Mouse (Mus musculus) myocyte (in vitro differentiated cells): ENCODE measurements around the gene Hrh1. TPM values are rescaled to one million over a fixed set of nuclear protein-coding genes. Genes with fewer than 3 reads are reported as not detected.
A peak's percentile ranks its signal among the peaks of the same experiment; 100 is the strongest.

ENCODE experiments used
- H3K27me3 ChIP-seq: one replicate; pipeline ENCODE4 v1.6.1; 2011; ENCODE audit not compliant: control insufficient read depth, insufficient read depth, insufficient read length
- H3K36me3 ChIP-seq: one replicate; pipeline ENCODE4 v1.6.1; 2011; ENCODE audit not compliant: control insufficient read depth, insufficient read depth
- H3K4me2 ChIP-seq: one replicate; pipeline ENCODE4 v1.6.1; 2011; ENCODE audit warnings: low read depth, control low read depth
- H3K4me3 ChIP-seq: one replicate; pipeline ENCODE4 v1.5.1; 2011; ENCODE audit warnings: mild to moderate bottlenecking, control low read depth, moderate library complexity
- H3K79me2 ChIP-seq: one replicate; pipeline ENCODE4 v1.6.1; 2011; ENCODE audit not compliant: control insufficient read depth, insufficient read depth
- H3ac ChIP-seq: one replicate; pipeline ENCODE4 v1.6.1; 2011; ENCODE audit not compliant: control insufficient read depth, insufficient read length
- CEBPB ChIP-seq: IDR thresholded peaks from 2 replicates; pipeline ENCODE4 v1.6.1; 2011; ENCODE audit warnings: mild to moderate bottlenecking, moderate library complexity; ENCODE audit not compliant: poor library complexity, insufficient read depth, severe bottlenecking
- E2F4 ChIP-seq: IDR thresholded peaks from one replicate; pipeline ENCODE4 v1.6.1; 2011; ENCODE audit warnings: mild to moderate bottlenecking, control low read depth, moderate library complexity; ENCODE audit not compliant: insufficient read depth
- MAX ChIP-seq: IDR thresholded peaks from one replicate; pipeline ENCODE4 v1.6.1; 2011; ENCODE audit warnings: low read depth, mild to moderate bottlenecking, control low read depth
- MYOD1 ChIP-seq, 3 experiments: IDR thresholded peaks; one replicate each; pipeline ENCODE4 v1.6.1; 2011; ENCODE audit warnings: control low read depth in 2 of 3, low read depth in 2 of 3, mild to moderate bottlenecking in 2 of 3, moderate library complexity in 1 of 3; ENCODE audit not compliant: insufficient read length in 2 of 3, control insufficient read depth in 1 of 3
- MYOG ChIP-seq, 3 experiments: IDR thresholded peaks; one replicate each; pipeline ENCODE4 v1.6.1; 2011; ENCODE audit warnings: control low read depth in 2 of 3, low read depth in 2 of 3, mild to moderate bottlenecking in 2 of 3; ENCODE audit not compliant: insufficient read length in 2 of 3, control insufficient read depth in 1 of 3, insufficient read depth in 1 of 3
- POLR2A ChIP-seq: IDR thresholded peaks from one replicate; pipeline ENCODE4 v1.6.1; 2011; ENCODE audit warnings: low read depth, mild to moderate bottlenecking, control low read depth, moderate library complexity; ENCODE audit not compliant: insufficient read length
- POLR2AphosphoS2 ChIP-seq: IDR thresholded peaks from one replicate; pipeline ENCODE4 v1.6.1; 2011; ENCODE audit warnings: low read depth, control low read depth; ENCODE audit not compliant: insufficient read length
- REST ChIP-seq: IDR thresholded peaks from one replicate; pipeline ENCODE4 v1.6.1; 2011; ENCODE audit warnings: mild to moderate bottlenecking, control low read depth, moderate library complexity; ENCODE audit not compliant: insufficient read depth, insufficient read length
- SRF ChIP-seq: IDR thresholded peaks from one replicate; pipeline ENCODE4 v1.6.1; 2011; ENCODE audit warnings: low read depth; ENCODE audit not compliant: control insufficient read depth, insufficient read length
- TCF12 ChIP-seq: IDR thresholded peaks from one replicate; pipeline ENCODE4 v1.6.1; 2011; ENCODE audit warnings: mild to moderate bottlenecking, control low read depth; ENCODE audit not compliant: poor library complexity, insufficient read depth, severe bottlenecking
- TCF3 ChIP-seq: IDR thresholded peaks from one replicate; pipeline ENCODE4 v1.6.1; 2011; ENCODE audit warnings: low read depth, control low read depth; ENCODE audit not compliant: insufficient read length
- USF1 ChIP-seq: IDR thresholded peaks from one replicate; pipeline ENCODE4 v1.6.1; 2011; ENCODE audit warnings: low read depth, mild to moderate bottlenecking, control low read depth, moderate library complexity
- polyA plus RNA-seq: library from polyadenylated mRNA; unstranded; fragments of >200 nt; fragmentation: generic; extraction: Trizol; gene quantifications from one replicate; pipeline ENCODE4 v1.2.1, GENCODE M21; 2012; ENCODE audit warnings: missing spikeins

Hrh1 gene
- polyA plus RNA-seq, 1 experiment: 0.50 TPM

GRCm38 (mm10) chr6:114434524-114434923, 36.8 kb downstream of the Hrh1 start:
- Histone ChIP-seq H3K27me3 (no peaks in the 10 kb centered on the region), H3K4me2 (no peak overlapping the region), H3ac (no peak overlapping the region), H3K79me2 (no peaks in the 10 kb centered on the region), H3K36me3 (no peaks in the 10 kb centered on the region), H3K4me3 (no peak overlapping the region)
- TF ChIP-seq E2F4: no peak
- no peak for TF ChIP-seq TCF12
- TF ChIP-seq CEBPB: no peak
- TF ChIP-seq MAX: no peak

- no peak for TF ChIP-seq MYOG (IDR thresholded peaks at IDR 0.05; ENCODE audit: control insufficient read depth in 1 of 3, insufficient read depth in 1 of 3, insufficient read length in 2 of 3, low read depth in 2 of 3)
- TF ChIP-seq MYOD1 (IDR thresholded peaks at IDR 0.05; ENCODE audit: control insufficient read depth in 1 of 3, insufficient read length in 2 of 3, low read depth in 2 of 3): no peak
- no peak for TF ChIP-seq USF1
- TF ChIP-seq MAX: no peak
- no peak for TF ChIP-seq REST
- Histone ChIP-seq H3K36me3 (no peaks in the 10 kb centered on the region), H3K79me2 (no peaks in the 10 kb centered on the region), H3ac (no peak overlapping the region), H3K4me2 (no peak overlapping the region), H3K27me3 (no peaks in the 10 kb centered on the region), H3K4me3 (no peak overlapping the region)
Measured at GRCm38 (mm10) chr6:114440302-114440701, 42.6 kb downstream of the Hrh1 start.

- H3K36me3 ChIP-seq: no peaks in the 10 kb centered on the region
- TF ChIP-seq MYOD1 (IDR thresholded peaks at IDR 0.05; ENCODE audit: control insufficient read depth in 1 of 3, insufficient read length in 2 of 3, low read depth in 2 of 3): peak in 1 of 3 experiments; percentile 44
- no peak for TF ChIP-seq MYOG (IDR thresholded peaks at IDR 0.05; ENCODE audit: control insufficient read depth in 1 of 3, insufficient read depth in 1 of 3, insufficient read length in 2 of 3, low read depth in 2 of 3)
- no peaks in the 10 kb centered on the region for H3K27me3 ChIP-seq
- H3K4me3 ChIP-seq: no peak overlapping the region
- no peak overlapping the region for H3ac ChIP-seq
- H3K79me2 ChIP-seq: no peaks in the 10 kb centered on the region
- no peak overlapping the region for H3K4me2 ChIP-seq
Measured at GRCm38 (mm10) chr6:114440788-114441453, 43.2 kb downstream of the Hrh1 start.

DNA sequence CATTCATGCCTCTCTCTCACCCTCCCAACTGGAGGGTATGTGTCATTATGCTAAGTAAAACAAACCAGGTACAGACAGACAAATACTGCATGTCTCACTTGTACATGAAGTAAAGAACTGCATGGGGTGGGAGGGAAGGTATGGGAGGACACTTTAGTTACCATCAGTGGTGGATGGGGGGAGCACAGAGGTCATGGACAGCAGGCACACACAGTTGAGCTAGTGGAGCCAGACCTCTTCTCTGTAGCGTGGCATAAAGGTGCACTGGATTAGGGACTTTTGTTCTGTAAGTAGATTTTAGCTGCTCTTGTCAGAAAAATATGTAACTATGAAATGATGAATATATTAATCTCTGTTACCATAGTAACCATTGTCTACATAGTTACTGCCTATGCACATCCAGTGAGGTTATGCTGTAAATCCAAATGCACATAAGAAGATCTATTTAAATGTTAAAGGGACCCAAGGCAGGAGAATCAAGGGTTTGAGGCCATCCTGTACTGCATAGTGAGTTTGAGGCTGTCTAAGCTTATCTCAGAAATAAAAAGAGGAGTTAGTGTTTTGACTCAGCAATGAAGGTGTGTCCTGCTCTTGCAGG, 46.6 kb downstream of the Hrh1 start:
- no peak overlapping the region for H3K4me2 ChIP-seq
- TF ChIP-seq TCF12 (no peak), MAX (no peak), USF1 (no peak), REST (no peak), MYOD1 (IDR thresholded peaks at IDR 0.05; ENCODE audit: control insufficient read depth in 1 of 3, insufficient read length in 2 of 3, low read depth in 2 of 3) (no peak), SRF (no peak), TCF3 (no peak), E2F4 (no peak), CEBPB (no peak), MYOG (IDR thresholded peaks at IDR 0.05; ENCODE audit: control insufficient read depth in 1 of 3, insufficient read depth in 1 of 3, insufficient read length in 2 of 3, low read depth in 2 of 3) (no peak)
- H3K36me3 ChIP-seq: no peaks in the 10 kb centered on the region
- H3K79me2 ChIP-seq: no peaks in the 10 kb centered on the region
- H3ac ChIP-seq: no peak overlapping the region
- no peaks in the 10 kb centered on the region for H3K27me3 ChIP-seq
- H3K4me3 ChIP-seq: no peak overlapping the region

DNA sequence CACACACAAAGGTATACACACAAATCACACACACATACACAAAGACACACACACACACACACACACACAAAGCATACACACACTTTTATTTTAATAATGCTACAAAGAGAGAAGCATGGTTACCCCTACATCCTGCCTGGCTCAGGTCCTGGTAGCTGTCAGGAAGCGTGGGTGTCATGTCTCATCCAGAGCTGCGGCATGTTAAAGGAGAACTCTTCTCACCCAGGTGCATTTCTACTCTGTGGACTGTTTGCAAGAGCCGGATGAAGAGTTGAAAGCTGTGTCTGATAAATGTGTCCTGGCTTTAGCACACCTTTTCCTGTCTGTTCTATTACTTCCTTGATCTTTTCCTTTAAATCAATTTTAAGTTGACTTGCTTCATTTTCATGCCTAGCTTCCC, 47.2 kb downstream of the Hrh1 start:
- Histone ChIP-seq H3K4me2 (no peak overlapping the region), H3ac (no peak overlapping the region), H3K4me3 (no peak overlapping the region), H3K79me2 (no peaks in the 10 kb centered on the region), H3K36me3 (no peaks in the 10 kb centered on the region), H3K27me3 (no peaks in the 10 kb centered on the region)
- TF ChIP-seq TCF3 (no peak), TCF12 (no peak), MYOG (IDR thresholded peaks at IDR 0.05; ENCODE audit: control insufficient read depth in 1 of 3, insufficient read depth in 1 of 3, insufficient read length in 2 of 3, low read depth in 2 of 3) (no peak)

GRCm38 (mm10) chr6:114448888-114449287, 51.2 kb downstream of the Hrh1 start:
- H3K27me3 ChIP-seq: no peaks in the 10 kb centered on the region
- peak overlapping the region; percentile 65 for H3K4me2 ChIP-seq
- no peak overlapping the region for H3ac ChIP-seq
- no peaks in the 10 kb centered on the region for H3K36me3 ChIP-seq
- H3K4me3 ChIP-seq: no peak overlapping the region
- no peaks in the 10 kb centered on the region for H3K79me2 ChIP-seq
- TF ChIP-seq POLR2A (no peak), TCF3 (no peak), MYOD1 (IDR thresholded peaks at IDR 0.05; ENCODE audit: control insufficient read depth in 1 of 3, insufficient read length in 2 of 3, low read depth in 2 of 3) (no peak), MYOG (IDR thresholded peaks at IDR 0.05; ENCODE audit: control insufficient read depth in 1 of 3, insufficient read depth in 1 of 3, insufficient read length in 2 of 3, low read depth in 2 of 3) (no peak), REST (no peak), MAX (no peak), POLR2AphosphoS2 (no peak), SRF (no peak), USF1 (no peak), TCF12 (no peak), E2F4 (no peak), CEBPB (no peak)
